Mouse (Mus musculus) forebrain, embryonic 16.5 days (tissue): ENCODE measurements around the gene Ctns. TPM values are rescaled to one million over a fixed set of nuclear protein-coding genes. Genes with fewer than 3 reads are reported as not detected.

Experiments
- ATAC-seq: fragments of 200-750 bp; cut with Nextera tagmentation; 2 replicates; pipeline ENCODE4 v1.8.0; 2017; ENCODE audit warnings: mild to moderate bottlenecking, moderate library complexity
- H3K27ac ChIP-seq: fragments of 300-500 bp; sonication (generic); 2 replicates; pipeline ENCODE4 v1.5.1; 2014; ENCODE audit warnings: low read length, control low read depth
- H3K27me3 ChIP-seq: fragments of 300-500 bp; sonication (generic); replicated peaks from 2 replicates; pipeline ENCODE4 v1.6.1; 2014; ENCODE audit warnings: low read length; ENCODE audit not compliant: control insufficient read depth, insufficient read depth
- H3K36me3 ChIP-seq: fragments of 300-500 bp; sonication (generic); 2 replicates; pipeline ENCODE4 v1.6.1; 2014; ENCODE audit not compliant: control insufficient read depth, insufficient read depth
- H3K4me1 ChIP-seq: fragments of 300-500 bp; sonication (generic); replicated peaks from 2 replicates; pipeline ENCODE4 v1.6.1; 2014; ENCODE audit warnings: low read length; ENCODE audit not compliant: control insufficient read depth, insufficient read depth
- H3K4me2 ChIP-seq: fragments of 300-500 bp; sonication (generic); 2 replicates; pipeline ENCODE4 v1.6.1; 2014; ENCODE audit warnings: mild to moderate bottlenecking, low read length, control low read depth
- H3K4me3 ChIP-seq: fragments of 300-500 bp; sonication (generic); replicated peaks from 2 replicates; pipeline ENCODE4 v1.5.1; 2014; ENCODE audit warnings: mild to moderate bottlenecking, low read length, control low read depth
- H3K9ac ChIP-seq: fragments of 300-500 bp; sonication (generic); replicated peaks from 2 replicates; pipeline ENCODE4 v1.6.1; 2014; ENCODE audit warnings: low read depth, low read length, control low read depth
- H3K9me3 ChIP-seq: fragments of 300-500 bp; sonication (generic); 2 replicates; pipeline ENCODE4 v1.6.1; 2016; ENCODE audit warnings: low read length; ENCODE audit not compliant: control insufficient read depth
- WGBS: fragments of 180-500 bp; shearing (Covaris S2); extraction: QIAGEN DNeasy Blood & Tissue Kit; methylation state at CpG from one replicate; pipeline ENCODE4 v1.1.7; 2014; 5-methylcytosine and 5-hydroxymethylcytosine counted together
- polyA plus RNA-seq: library from polyadenylated mRNA; unstranded; fragments of >200 nt; fragmentation: Nextera tagmentation; extraction: Ambion mirVana; gene quantifications from 2 replicates; pipeline ENCODE4 v1.2.1, GENCODE M21; 2015

Gene Ctns
- polyA plus RNA-seq, 1 experiment from 2014 or later = 21.5 TPM

GRCm38 (mm10) chr11:73201021-73201420 is 2.2 kb upstream of the Ctns start:
- no peaks in the 10 kb centered on the region for H3K9me3 ChIP-seq
- ATAC-seq = no peak
- 77% methylated on average over 2 of the region's 2 CpGs for WGBS
- no peak overlapping the region for H3K27ac ChIP-seq
- no peak overlapping the region for H3K4me2 ChIP-seq
- H3K36me3 ChIP-seq = no peaks in the 10 kb centered on the region
- H3K4me3 ChIP-seq = no peak overlapping the region
- H3K9ac ChIP-seq = no peak overlapping the region
- peaks cover 16% of the 10 kb centered on the region; the same call in 1 of the 2 replicates for H3K4me1 ChIP-seq
- no peaks in the 10 kb centered on the region for H3K27me3 ChIP-seq

DNA sequence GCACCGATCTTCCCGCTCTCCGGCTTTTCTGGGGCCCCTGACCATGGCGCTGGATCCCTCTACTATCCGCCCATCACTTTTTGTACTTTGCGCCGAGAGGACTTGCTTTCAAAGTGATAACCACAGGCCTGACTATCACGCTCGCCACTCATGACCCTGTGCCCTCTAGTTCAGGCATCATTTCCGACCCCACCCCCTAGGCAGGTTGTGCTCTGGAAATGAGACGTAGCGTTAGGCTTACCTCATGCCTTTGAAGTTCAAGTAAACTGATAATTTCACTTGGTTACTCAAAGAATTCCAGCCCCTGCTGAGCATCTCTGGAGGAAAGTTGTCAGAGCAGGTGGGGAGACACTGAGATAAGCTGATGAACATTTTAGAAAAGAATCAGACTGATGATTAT is 1.0 kb upstream of the Ctns start:
- H3K4me1 ChIP-seq = peaks cover 16% of the 10 kb centered on the region; the same call in 1 of the 2 replicates
- no peak for ATAC-seq
- peak overlapping the region; percentile 82 for H3K9ac ChIP-seq
- peak overlapping the region; percentile 59 for H3K4me3 ChIP-seq
- no peak overlapping the region for H3K27ac ChIP-seq
- H3K4me2 ChIP-seq = peak overlapping the region; percentile 80
- no peaks in the 10 kb centered on the region; the same call in 1 of the 2 replicates for H3K36me3 ChIP-seq
- H3K9me3 ChIP-seq = no peaks in the 10 kb centered on the region
- H3K27me3 ChIP-seq = no peaks in the 10 kb centered on the region
- 3% methylated on average over 12 of the region's 12 CpGs for WGBS

DNA sequence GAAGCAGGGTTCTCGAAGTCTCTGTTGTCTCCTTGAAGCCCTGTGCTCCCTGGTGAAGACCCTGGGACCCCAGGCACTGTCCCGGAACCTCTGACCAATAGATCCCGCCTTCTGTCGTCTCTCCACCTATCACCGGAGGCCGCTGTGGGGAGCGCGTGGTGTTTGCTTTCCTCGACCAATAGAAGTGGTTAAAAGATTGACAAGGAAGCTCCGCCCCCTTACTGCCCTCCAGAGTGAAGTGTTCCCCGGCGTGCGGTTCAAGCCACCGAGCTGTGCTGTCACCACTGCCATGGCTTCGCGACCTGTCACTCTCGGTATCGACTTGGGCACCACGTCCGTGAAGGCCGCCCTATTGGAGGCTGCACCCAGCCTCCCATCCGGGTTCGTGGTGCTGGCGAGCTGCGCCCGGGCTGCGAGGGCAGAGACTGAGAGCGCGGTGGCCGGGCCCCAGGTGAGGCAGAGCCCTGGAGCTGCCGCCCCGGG is 429 bp upstream of the Ctns start, which contains the start of gene Shpk:
Gene Shpk (plus strand): TSS at position 231 of the 483 bp plus-strand sequence.
- Histone ChIP-seq H3K4me3 (peak within 1 kb of the TSS; percentile 59), H3K9me3 (no peaks in the 10 kb centered on the region), H3K36me3 (no peaks in the 10 kb centered on the region; the same call in 1 of the 2 replicates), H3K4me2 (peak within 1 kb of the TSS; percentile 80), H3K27me3 (no peaks in the 10 kb centered on the region), H3K4me1 (peaks cover 16% of the 10 kb centered on the region; the same call in 1 of the 2 replicates), H3K27ac (peak within 1 kb of the TSS; percentile 60; the same call in 1 of the 2 replicates), H3K9ac (peak within 1 kb of the TSS; percentile 82)
- under 1% methylated on average over 32 of the region's 32 CpGs for WGBS
- ATAC-seq = peak; percentile 97

DNA sequence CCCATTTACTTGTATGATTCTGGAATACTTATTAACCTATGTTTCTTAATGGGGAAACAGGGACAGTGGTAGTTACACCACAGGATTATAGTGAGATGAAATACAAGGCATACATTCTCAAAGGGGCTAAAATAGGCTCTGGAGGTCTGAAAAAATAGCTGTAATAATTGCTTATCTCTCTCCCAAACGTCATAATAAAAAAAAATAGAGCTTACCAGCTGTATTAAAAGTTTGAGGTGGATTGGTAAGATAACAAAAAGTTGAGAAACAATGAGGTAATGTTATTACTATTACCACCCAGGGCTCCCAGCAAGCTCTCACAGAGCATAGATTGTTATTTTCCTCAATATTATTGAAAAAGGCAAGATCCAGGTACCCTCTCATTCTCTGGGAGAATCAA is 652 bp downstream of the Ctns start:
- H3K36me3 ChIP-seq = no peaks in the 10 kb centered on the region; the same call in 1 of the 2 replicates
- H3K4me3 ChIP-seq = peak overlapping the region; percentile 59
- 3% methylated on average over 1 of the region's 1 CpGs for WGBS
- H3K4me2 ChIP-seq = peak overlapping the region; percentile 80
- H3K27ac ChIP-seq = no peak overlapping the region
- no peak for ATAC-seq
- no peaks in the 10 kb centered on the region for H3K9me3 ChIP-seq
- no peaks in the 10 kb centered on the region for H3K27me3 ChIP-seq
- peak overlapping the region; percentile 82 for H3K9ac ChIP-seq
- peaks cover 16% of the 10 kb centered on the region; the same call in 1 of the 2 replicates for H3K4me1 ChIP-seq

DNA sequence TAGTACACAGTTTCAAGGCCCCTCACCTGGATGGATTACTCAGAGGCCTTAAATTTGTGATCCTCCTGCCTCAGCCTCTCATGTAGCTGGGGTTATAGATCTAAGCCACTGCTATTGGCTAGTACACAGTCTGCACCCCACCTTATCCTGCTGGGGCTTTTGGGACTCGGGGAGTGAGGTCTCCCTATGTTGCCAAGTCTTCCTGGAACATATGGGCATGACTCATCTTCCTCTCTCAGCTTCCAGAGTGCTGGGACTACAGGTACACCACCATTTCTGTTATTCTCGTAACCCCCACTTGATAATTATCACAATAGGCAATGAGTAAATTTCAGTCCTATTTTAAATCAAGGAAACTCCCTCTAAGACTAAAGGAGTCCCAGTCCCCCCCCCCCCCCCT is 4.4 kb downstream of the Ctns start:
- peaks cover 3% of the 10 kb centered on the region; the same call in 1 of the 2 replicates for H3K36me3 ChIP-seq
- H3K9ac ChIP-seq = no peak overlapping the region
- ATAC-seq = no peak
- H3K9me3 ChIP-seq = no peaks in the 10 kb centered on the region
- 84% methylated on average over 2 of the region's 2 CpGs for WGBS
- H3K27me3 ChIP-seq = no peaks in the 10 kb centered on the region
- no peak overlapping the region for H3K4me2 ChIP-seq
- H3K4me1 ChIP-seq = peaks cover 12% of the 10 kb centered on the region; the same call in 1 of the 2 replicates
- no peak overlapping the region for H3K4me3 ChIP-seq
- H3K27ac ChIP-seq = no peak overlapping the region

DNA sequence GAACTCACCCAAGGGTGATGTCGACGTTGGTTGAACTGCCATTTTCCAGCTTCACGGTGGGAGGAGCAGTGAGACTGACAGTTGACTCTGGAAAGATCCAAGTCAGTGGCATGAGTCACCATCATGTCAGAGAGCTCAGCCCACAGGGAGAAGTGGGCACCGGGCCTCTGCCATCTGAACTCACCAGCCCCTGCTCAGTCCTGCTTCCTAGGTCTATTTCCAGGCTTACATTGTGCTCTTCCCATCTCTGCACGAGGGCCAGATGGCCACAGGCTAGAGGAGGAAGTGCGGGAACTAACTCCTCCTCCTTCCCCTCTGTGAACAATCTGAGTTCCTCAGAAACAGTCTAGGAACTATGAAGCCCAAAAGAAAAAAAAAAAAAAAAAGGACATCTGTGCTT is 5.8 kb downstream of the Ctns start:
- Histone ChIP-seq H3K9ac (no peak overlapping the region), H3K27ac (no peak overlapping the region), H3K27me3 (no peaks in the 10 kb centered on the region), H3K4me3 (no peak overlapping the region), H3K9me3 (no peaks in the 10 kb centered on the region), H3K4me2 (no peak overlapping the region), H3K36me3 (peaks cover 9% of the 10 kb centered on the region), H3K4me1 (peaks cover 9% of the 10 kb centered on the region; the same call in 1 of the 2 replicates)
- no peak for ATAC-seq
- WGBS = 82% methylated on average over 6 of the region's 6 CpGs

- Histone ChIP-seq H3K27me3 (no peaks in the 10 kb centered on the region), H3K4me2 (no peak overlapping the region), H3K9ac (no peak overlapping the region), H3K27ac (no peak overlapping the region), H3K9me3 (no peaks in the 10 kb centered on the region), H3K4me1 (no peaks in the 10 kb centered on the region), H3K4me3 (no peak overlapping the region), H3K36me3 (peaks cover 18% of the 10 kb centered on the region)
- ATAC-seq = no peak
- 87% methylated on average over 6 of the region's 6 CpGs for WGBS
These were observed 11.6 kb downstream of the Ctns start for GRCm38 (mm10) chr11:73187231-73187630.

- no peaks in the 10 kb centered on the region for H3K27me3 ChIP-seq
- no peaks in the 10 kb centered on the region for H3K4me1 ChIP-seq
- H3K36me3 ChIP-seq = peaks cover 14% of the 10 kb centered on the region
- no peak overlapping the region for H3K9ac ChIP-seq
- WGBS = 92% methylated on average over 10 of the region's 10 CpGs
- ATAC-seq = no peak
- no peak overlapping the region for H3K4me3 ChIP-seq
- no peaks in the 10 kb centered on the region for H3K9me3 ChIP-seq
- no peak overlapping the region for H3K27ac ChIP-seq
- no peak overlapping the region for H3K4me2 ChIP-seq
These were observed 12.8 kb downstream of the Ctns start for GRCm38 (mm10) chr11:73185872-73186615.

- no peak for ATAC-seq
- Histone ChIP-seq H3K4me3 (peak overlapping the region; percentile 95), H3K27me3 (no peaks in the 10 kb centered on the region), H3K27ac (no peak overlapping the region), H3K9me3 (no peaks in the 10 kb centered on the region), H3K4me1 (peaks cover 35% of the 10 kb centered on the region), H3K36me3 (peaks cover 2% of the 10 kb centered on the region; the same call in 1 of the 2 replicates), H3K9ac (peak overlapping the region; percentile 72), H3K4me2 (peak overlapping the region; percentile 75)
- WGBS = 0% methylated on average over 2 of the region's 2 CpGs
These were observed 20.9 kb downstream of the Ctns start for GRCm38 (mm10) chr11:73177895-73178294.
